Mouse (Mus musculus) hindbrain, embryonic 13.5 days (tissue): ENCODE results near the gene Acin1. TPM values are rescaled to one million over a fixed set of nuclear protein-coding genes. Genes with fewer than 3 reads are reported as not detected.
A peak's percentile ranks its signal among the peaks of the same experiment; 100 is the strongest.

Experiments
- ATAC-seq: fragments of 200-750 bp; cut with Nextera tagmentation; 2 replicates; pipeline ENCODE4 v1.8.0; 2017; ENCODE audit warnings: moderate TSS enrichment; ENCODE audit not compliant: low FRiP score
- H3K27ac ChIP-seq: fragments of 300-500 bp; sonication (generic); 2 replicates; pipeline ENCODE4 v1.5.1; 2015; ENCODE audit warnings: inconsistent platforms, mild to moderate bottlenecking, moderate library complexity
- H3K27me3 ChIP-seq: fragments of 300-500 bp; sonication (generic); 2 replicates; pipeline ENCODE4 v1.6.1; 2015; ENCODE audit warnings: mild to moderate bottlenecking, inconsistent platforms
- H3K36me3 ChIP-seq: fragments of 300-500 bp; sonication (generic); 2 replicates; pipeline ENCODE4 v1.6.1; 2015; ENCODE audit warnings: mild to moderate bottlenecking, inconsistent platforms
- H3K4me1 ChIP-seq: fragments of 300-500 bp; sonication (generic); replicated peaks from 2 replicates; pipeline ENCODE4 v1.6.1; 2015; ENCODE audit warnings: inconsistent platforms
- H3K4me2 ChIP-seq: fragments of 300-500 bp; sonication (generic); 2 replicates; pipeline ENCODE4 v1.6.1; 2015; ENCODE audit warnings: inconsistent platforms, mild to moderate bottlenecking, moderate library complexity
- H3K4me3 ChIP-seq: fragments of 300-500 bp; sonication (generic); 2 replicates; pipeline ENCODE4 v1.5.1; 2015; ENCODE audit warnings: mild to moderate bottlenecking, inconsistent platforms
- H3K9ac ChIP-seq: fragments of 300-500 bp; sonication (generic); 2 replicates; pipeline ENCODE4 v1.6.1; 2015; ENCODE audit warnings: mild to moderate bottlenecking, inconsistent platforms
- H3K9me3 ChIP-seq: fragments of 300-500 bp; sonication (generic); 2 replicates; pipeline ENCODE4 v1.6.1; 2016; ENCODE audit warnings: inconsistent platforms
- WGBS: fragments of 180-500 bp; shearing (Covaris S2); methylation state at CpG from one replicate; pipeline ENCODE4 v1.1.7; 2015; 5-methylcytosine and 5-hydroxymethylcytosine counted together
- polyA plus RNA-seq: library from polyadenylated mRNA; unstranded; fragments of >200 nt; fragmentation: Nextera tagmentation; extraction: Ambion mirVana; gene quantifications from 2 replicates; pipeline ENCODE4 v1.2.1, GENCODE M21; 2015

The Acin1 gene
- polyA plus RNA-seq, 1 experiment from 2014 or later = 155 TPM

DNA sequence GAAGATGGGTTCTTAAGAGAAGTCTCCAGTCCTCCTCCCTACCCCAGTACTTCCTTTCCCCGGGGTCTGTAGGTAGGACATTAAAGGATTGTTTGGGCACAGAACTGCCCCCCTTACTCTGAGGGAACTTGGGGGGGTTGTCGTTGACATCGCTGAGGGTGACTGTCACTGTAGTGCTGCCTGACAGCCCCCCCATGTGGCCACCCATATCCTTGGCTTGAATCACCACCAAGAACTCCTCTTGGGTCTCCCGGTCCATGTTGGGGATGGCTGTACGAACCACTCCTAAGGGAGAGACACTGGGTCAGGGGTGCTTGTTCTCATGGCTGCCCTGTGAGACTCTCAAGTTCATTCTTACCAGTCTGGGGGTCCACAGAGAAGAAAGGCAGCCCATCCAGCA is 48.5 kb downstream of the Acin1 start:
- Histone ChIP-seq H3K4me3 (no peak overlapping the region), H3K9ac (peak overlapping the region; percentile 98), H3K9me3 (no peaks in the 10 kb centered on the region), H3K4me1 (peaks cover 40% of the 10 kb centered on the region), H3K36me3 (peaks cover 63% of the 10 kb centered on the region), H3K27ac (no peak overlapping the region), H3K27me3 (no peaks in the 10 kb centered on the region), H3K4me2 (no peak overlapping the region)
- no peak for ATAC-seq
- WGBS = 84% methylated on average over 5 of the region's 5 CpGs

DNA sequence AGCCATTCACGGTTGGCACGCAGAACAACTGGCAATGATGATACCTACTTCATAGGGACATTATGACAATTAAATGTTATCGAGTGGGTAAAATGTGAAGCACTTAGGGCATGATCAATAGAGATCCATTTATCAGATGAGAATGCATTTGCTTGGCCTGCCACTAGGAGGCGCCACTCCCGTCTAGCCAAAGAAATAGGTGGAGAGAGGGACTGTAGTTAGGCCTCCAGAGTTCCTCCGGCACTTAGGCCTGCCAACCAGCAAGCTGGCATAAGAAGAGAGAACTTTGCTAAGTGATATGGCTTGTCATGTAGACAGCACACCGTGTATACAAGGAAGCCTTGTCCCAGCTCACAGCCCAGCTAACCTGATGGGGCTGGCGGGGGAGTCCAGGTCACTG is 49.8 kb downstream of the Acin1 start:
- WGBS = 50% methylated on average over 8 of the region's 8 CpGs
- H3K27ac ChIP-seq = no peak overlapping the region
- no peaks in the 10 kb centered on the region for H3K9me3 ChIP-seq
- no peak overlapping the region for H3K4me3 ChIP-seq
- peaks cover 64% of the 10 kb centered on the region for H3K36me3 ChIP-seq
- H3K27me3 ChIP-seq = no peaks in the 10 kb centered on the region
- H3K4me2 ChIP-seq = no peak overlapping the region
- ATAC-seq = no peak
- peaks cover 36% of the 10 kb centered on the region for H3K4me1 ChIP-seq
- no peak overlapping the region for H3K9ac ChIP-seq

GRCm38 (mm10) chr14:54634182-54634581 is 52.5 kb downstream of the Acin1 start:
- ATAC-seq = no peak
- Histone ChIP-seq H3K4me3 (no peak overlapping the region), H3K4me2 (no peak overlapping the region), H3K9ac (no peak overlapping the region), H3K27me3 (no peaks in the 10 kb centered on the region), H3K4me1 (peaks cover 21% of the 10 kb centered on the region), H3K36me3 (peaks cover 84% of the 10 kb centered on the region), H3K27ac (no peak overlapping the region), H3K9me3 (no peaks in the 10 kb centered on the region)
- WGBS = 78% methylated on average over 4 of the region's 4 CpGs

- no peak overlapping the region for H3K4me3 ChIP-seq
- ATAC-seq = no peak
- no peaks in the 10 kb centered on the region for H3K9me3 ChIP-seq
- peaks cover 8% of the 10 kb centered on the region; the same call in 1 of the 2 replicates for H3K4me1 ChIP-seq
- 0 out of 2 replicates have a peak overlapping the region, but pooled peaks have one; percentile 19 for H3K9ac ChIP-seq
- H3K4me2 ChIP-seq = no peak overlapping the region
- 91% methylated on average over 37 of the region's 37 CpGs for WGBS
- peak overlapping the region; percentile 70; the same call in 1 of the 2 replicates for H3K27ac ChIP-seq
- no peaks in the 10 kb centered on the region for H3K27me3 ChIP-seq
- peaks cover 69% of the 10 kb centered on the region for H3K36me3 ChIP-seq
Measured at GRCm38 (mm10) chr14:54632252-54632651, 54.5 kb downstream of the Acin1 start.

DNA sequence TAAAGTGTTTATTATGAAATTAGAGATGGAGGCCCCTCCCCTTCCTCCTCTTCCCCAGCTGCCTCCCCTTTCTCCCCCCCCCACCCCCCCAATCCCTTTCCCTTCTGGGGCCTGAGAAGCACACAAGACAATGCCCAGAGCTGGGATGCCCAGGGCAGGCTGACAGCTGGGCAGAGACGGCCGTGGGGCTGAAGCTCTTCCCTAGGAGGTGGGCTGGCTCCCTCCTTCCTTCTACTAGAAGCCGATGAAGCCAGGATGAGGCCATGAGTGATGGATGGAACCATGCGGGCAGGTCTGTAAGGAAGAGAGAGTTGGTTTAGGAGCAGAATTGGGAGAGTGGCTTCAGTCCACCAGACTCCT is 55.5 kb downstream of the Acin1 start:
- 43% methylated on average over 4 of the region's 4 CpGs for WGBS
- peak overlapping the region; percentile 70 for H3K27ac ChIP-seq
- no peak overlapping the region for H3K4me2 ChIP-seq
- no peaks in the 10 kb centered on the region for H3K27me3 ChIP-seq
- no peak overlapping the region for H3K4me3 ChIP-seq
- peaks cover 8% of the 10 kb centered on the region; the same call in 1 of the 2 replicates for H3K4me1 ChIP-seq
- H3K9me3 ChIP-seq = no peaks in the 10 kb centered on the region
- peak; percentile 61; the same call in 1 of the 2 replicates for ATAC-seq
- H3K36me3 ChIP-seq = peaks cover 58% of the 10 kb centered on the region
- H3K9ac ChIP-seq = peak overlapping the region; percentile 19; the same call in 1 of the 2 replicates

DNA sequence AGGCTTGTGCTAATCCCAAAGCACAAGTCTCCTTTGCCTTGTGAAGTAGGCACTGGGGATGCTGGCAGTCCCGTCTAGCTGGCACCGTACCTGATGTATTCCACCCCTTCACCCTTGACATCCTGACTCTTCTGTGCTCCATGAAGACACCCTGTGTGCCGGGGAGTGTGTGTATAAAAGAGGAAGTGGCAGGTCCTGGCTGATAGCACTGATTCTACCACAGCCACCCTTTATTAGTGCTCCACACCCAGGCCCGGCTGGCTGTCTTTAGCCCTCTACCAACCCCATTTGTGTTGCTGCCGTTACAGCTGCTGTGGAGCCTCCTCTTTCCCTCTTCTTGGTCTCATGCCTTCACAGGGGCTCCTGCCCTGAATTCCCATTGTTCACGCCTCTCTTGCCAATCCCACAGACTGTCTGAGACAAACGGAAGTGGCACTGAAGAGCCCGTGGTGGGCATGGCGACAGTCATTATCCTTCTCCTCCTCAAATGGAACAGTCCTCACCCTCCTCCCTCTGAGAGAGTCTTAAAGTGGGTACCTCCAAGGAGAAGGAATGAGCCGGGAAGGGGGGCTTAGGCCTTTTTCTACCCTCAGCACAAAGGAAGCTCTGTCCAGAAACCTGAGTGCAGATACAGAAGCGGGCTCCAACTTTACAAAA is 56.0 kb downstream of the Acin1 start:
- ATAC-seq = peak; percentile 67
- Histone ChIP-seq H3K27me3 (no peaks in the 10 kb centered on the region), H3K4me3 (no peak overlapping the region), H3K36me3 (peaks cover 53% of the 10 kb centered on the region), H3K4me1 (peaks cover 8% of the 10 kb centered on the region; the same call in 1 of the 2 replicates), H3K9ac (no peak overlapping the region), H3K27ac (peak overlapping the region; percentile 70), H3K4me2 (no peak overlapping the region), H3K9me3 (no peaks in the 10 kb centered on the region)
- 71% methylated on average over 11 of the region's 11 CpGs for WGBS

DNA sequence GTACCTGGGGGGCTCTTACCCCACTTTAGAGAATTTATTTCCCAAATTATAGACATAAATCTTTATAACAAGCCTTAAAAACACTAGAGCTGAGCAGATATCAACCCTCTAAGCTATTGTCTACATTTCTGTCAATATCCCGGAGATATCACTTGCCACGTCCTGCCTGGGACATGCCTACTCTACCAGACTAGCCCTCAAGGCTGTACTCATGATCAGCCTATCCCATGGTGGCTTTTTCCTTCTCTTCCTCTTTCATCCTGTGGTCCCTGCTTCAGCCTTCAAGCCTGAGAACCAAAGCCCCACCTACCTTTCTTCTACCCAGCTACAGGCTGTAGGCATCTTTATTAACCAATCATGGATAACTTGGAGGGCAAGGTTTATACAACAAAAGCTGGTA is 56.9 kb downstream of the Acin1 start:
- Histone ChIP-seq H3K4me1 (peaks cover 8% of the 10 kb centered on the region; the same call in 1 of the 2 replicates), H3K4me3 (no peak overlapping the region), H3K9me3 (no peaks in the 10 kb centered on the region), H3K36me3 (peaks cover 48% of the 10 kb centered on the region), H3K4me2 (no peak overlapping the region), H3K9ac (no peak overlapping the region), H3K27me3 (no peaks in the 10 kb centered on the region), H3K27ac (no peak overlapping the region; the same call in 1 of the 2 replicates)
- WGBS = 92% methylated on average over 2 of the region's 2 CpGs
- no peak for ATAC-seq

DNA sequence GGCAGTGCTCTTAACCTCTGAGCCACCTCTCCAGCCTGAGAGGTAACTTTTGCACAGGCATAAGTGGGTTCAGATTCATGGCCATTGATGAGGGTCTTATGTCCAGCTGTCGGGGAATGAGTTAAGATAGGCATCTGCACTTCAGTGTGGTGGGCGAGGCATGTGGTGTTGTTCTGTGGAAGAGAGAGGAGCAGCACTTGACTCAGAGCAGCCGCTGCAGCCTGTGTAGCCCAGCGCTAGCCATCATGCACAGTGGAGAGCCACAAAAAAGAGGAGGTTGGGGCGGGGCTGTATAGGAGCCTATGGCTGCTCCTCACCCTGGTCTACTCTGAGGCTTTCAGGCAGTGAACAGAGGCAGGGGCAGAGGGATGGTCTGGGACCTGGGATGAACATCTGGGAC is 58.6 kb downstream of the Acin1 start:
- Histone ChIP-seq H3K9ac (no peak overlapping the region), H3K27me3 (no peaks in the 10 kb centered on the region), H3K4me1 (peaks cover 3% of the 10 kb centered on the region; the same call in 1 of the 2 replicates), H3K4me2 (no peak overlapping the region), H3K9me3 (no peaks in the 10 kb centered on the region), H3K27ac (no peak overlapping the region), H3K36me3 (peaks cover 32% of the 10 kb centered on the region), H3K4me3 (no peak overlapping the region)
- 76% methylated on average over 5 of the region's 5 CpGs for WGBS
- ATAC-seq = no peak

DNA sequence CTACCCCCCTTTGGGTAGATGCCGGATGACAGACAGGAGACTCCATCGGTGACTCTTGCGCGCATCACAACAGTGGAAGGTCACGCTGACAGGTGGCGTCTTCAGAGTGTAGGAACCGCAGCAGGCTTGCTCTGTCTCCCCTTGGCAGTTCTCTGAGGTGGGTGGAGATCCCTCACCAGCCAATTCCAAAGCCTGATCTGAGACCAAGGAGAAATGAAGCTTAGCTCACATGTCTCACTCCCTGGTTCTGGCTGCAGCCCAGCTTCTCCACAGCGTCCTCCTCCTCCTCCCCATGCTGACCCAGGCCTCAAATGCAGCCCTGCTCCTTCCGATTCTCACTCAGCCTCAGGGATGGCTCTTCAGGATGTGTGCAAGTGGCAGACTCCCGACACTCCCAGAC is 61.8 kb downstream of the Acin1 start:
- Histone ChIP-seq H3K4me2 (no peak overlapping the region), H3K9ac (peak overlapping the region; percentile 10; the same call in 1 of the 2 replicates), H3K27ac (no peak overlapping the region), H3K9me3 (no peaks in the 10 kb centered on the region), H3K4me3 (no peak overlapping the region), H3K27me3 (no peaks in the 10 kb centered on the region), H3K4me1 (no peaks in the 10 kb centered on the region), H3K36me3 (peaks cover under 1% of the 10 kb centered on the region; the same call in 1 of the 2 replicates)
- WGBS = 73% methylated on average over 10 of the region's 10 CpGs
- no peak for ATAC-seq

DNA sequence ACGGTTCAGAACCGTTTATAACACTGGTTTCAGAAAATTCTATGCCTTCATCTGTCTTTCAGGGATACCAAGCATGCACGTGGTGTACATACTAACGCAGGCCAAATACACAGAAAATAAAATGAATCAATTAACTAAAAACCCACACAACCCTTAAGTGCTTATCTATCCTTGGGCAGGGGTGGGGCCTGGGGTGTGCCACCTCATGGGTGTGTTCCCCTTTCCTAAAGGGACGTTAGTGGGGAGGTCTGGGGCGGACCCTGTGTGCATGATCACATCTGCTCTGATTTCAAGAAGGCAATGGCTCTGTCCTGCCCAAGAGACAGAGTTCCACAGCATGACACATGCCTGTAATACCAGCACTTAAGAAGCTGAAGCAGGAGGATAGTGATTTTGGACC is 63.4 kb downstream of the Acin1 start:
- Histone ChIP-seq H3K9ac (no peak overlapping the region), H3K36me3 (no peaks in the 10 kb centered on the region), H3K27me3 (no peaks in the 10 kb centered on the region), H3K9me3 (no peaks in the 10 kb centered on the region), H3K4me2 (no peak overlapping the region), H3K4me1 (no peaks in the 10 kb centered on the region), H3K4me3 (no peak overlapping the region), H3K27ac (no peak overlapping the region)
- no peak for ATAC-seq
- 89% methylated on average over 6 of the region's 6 CpGs for WGBS

- 95% methylated on average over 1 of the region's 1 CpGs for whole genome bisulfite sequencing
- Histone ChIP-seq H3K4me2 (no peak within 1 kb of the TSS), H3K27ac (no peak within 1 kb of the TSS), H3K27me3 (no peaks in the 10 kb centered on the region), H3K4me1 (peaks cover 11% of the 10 kb centered on the region), H3K36me3 (peaks cover 3% of the 10 kb centered on the region), H3K9me3 (no peaks in the 10 kb centered on the region), H3K9ac (no peak within 1 kb of the TSS), H3K4me3 (no peak within 1 kb of the TSS)
- ATAC-seq = no peak
Measured at GRCm38 (mm10) chr14:54621133-54621532, 65.6 kb downstream of the Acin1 start, which contains the start of gene Psmb11. Psmb11 (plus strand) TSS chr14:54621433.

- under 1% methylated on average over 25 of the region's 25 CpGs for WGBS
- Histone ChIP-seq H3K27ac (peak within 1 kb of the TSS; percentile 89), H3K4me2 (peak within 1 kb of the TSS; percentile 76), H3K4me1 (peaks cover 26% of the 10 kb centered on the region), H3K36me3 (peaks cover 28% of the 10 kb centered on the region), H3K4me3 (peak within 1 kb of the TSS; percentile 79), H3K9ac (peak within 1 kb of the TSS; percentile 93), H3K9me3 (no peaks in the 10 kb centered on the region), H3K27me3 (no peaks in the 10 kb centered on the region)
- ATAC-seq = peak; percentile 89
Measured at GRCm38 (mm10) chr14:54617897-54618365, 68.8 kb downstream of the Acin1 start, which contains the start of gene Psmb5. Psmb5 (minus strand) TSS chr14:54618022.
